Mouse (Mus musculus): ENCODE results near the gene Rgcc. TPM values are rescaled to one million over a fixed set of nuclear protein-coding genes. Genes with fewer than 3 reads are reported as not detected.

The Rgcc gene
- polyA plus RNA-seq, 1 experiment from 2014 or later, result 81.5 TPM

DNA sequence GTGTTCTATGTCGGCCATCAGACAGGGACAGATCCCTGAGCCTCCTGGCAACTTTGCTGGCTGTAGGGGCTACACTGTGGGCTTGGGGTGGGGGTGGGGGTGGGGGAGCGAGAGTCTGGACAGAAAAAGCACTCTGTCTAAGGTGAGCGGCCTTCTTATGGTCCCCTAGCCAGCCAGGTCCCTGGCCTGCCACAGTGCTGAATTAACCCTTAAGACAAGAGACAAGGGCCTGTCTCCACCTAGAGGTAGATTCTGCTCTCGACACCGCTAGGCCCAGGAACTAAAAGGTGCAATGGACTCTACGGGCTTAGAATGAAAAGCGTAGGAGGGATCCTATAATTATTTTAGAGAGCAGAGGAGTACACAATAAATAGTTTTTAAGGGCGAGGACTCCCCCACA, 19.7 kb upstream of the Rgcc start:
- peak; percentile 64 for DNase-seq (ENCODE audit: low spot score)
- no peak overlapping the region for H3K4me3 ChIP-seq (ENCODE audit: low read depth, low read length)
- no peaks in the 10 kb centered on the region for H3K27me3 ChIP-seq (replicated peaks; ENCODE audit: control insufficient read depth, insufficient read depth, low read length)
- H3K27ac ChIP-seq (ENCODE audit: low read depth, low read length), result no peak overlapping the region
- no peak overlapping the region for H3K4me2 ChIP-seq (ENCODE audit: low read length)
- H3K4me1 ChIP-seq (ENCODE audit: control insufficient read depth, insufficient read depth, low read length), result no peaks in the 10 kb centered on the region; the same call in 1 of the 2 replicates
- peak; percentile 59 for ATAC-seq
- no peaks in the 10 kb centered on the region for H3K9me3 ChIP-seq (replicated peaks; ENCODE audit: control insufficient read depth, low read length)
- H3K36me3 ChIP-seq (ENCODE audit: control insufficient read depth, insufficient read depth, low read length), result no peaks in the 10 kb centered on the region
- H3K9ac ChIP-seq (ENCODE audit: low read length), result no peak overlapping the region
- 19% methylated on average over 8 of the region's 8 CpGs for WGBS

GRCm38 (mm10) chr14:79317602-79318001, 16.2 kb upstream of the Rgcc start:
- Histone ChIP-seq H3K9ac (ENCODE audit: low read length) (no peak overlapping the region), H3K9me3 (replicated peaks; ENCODE audit: control insufficient read depth, low read length) (no peaks in the 10 kb centered on the region), H3K27me3 (replicated peaks; ENCODE audit: control insufficient read depth, insufficient read depth, low read length) (no peaks in the 10 kb centered on the region), H3K27ac (ENCODE audit: low read depth, low read length) (no peak overlapping the region; the same call in 1 of the 2 replicates), H3K36me3 (ENCODE audit: control insufficient read depth, insufficient read depth, low read length) (no peaks in the 10 kb centered on the region), H3K4me2 (ENCODE audit: low read length) (no peak overlapping the region), H3K4me3 (ENCODE audit: low read depth, low read length) (no peak overlapping the region), H3K4me1 (ENCODE audit: control insufficient read depth, insufficient read depth, low read length) (peaks cover 4% of the 10 kb centered on the region; the same call in 1 of the 2 replicates)
- ATAC-seq (no peak), DNase-seq (ENCODE audit: low spot score) (no peak)
- 52% methylated on average over 2 of the region's 2 CpGs for WGBS

DNA sequence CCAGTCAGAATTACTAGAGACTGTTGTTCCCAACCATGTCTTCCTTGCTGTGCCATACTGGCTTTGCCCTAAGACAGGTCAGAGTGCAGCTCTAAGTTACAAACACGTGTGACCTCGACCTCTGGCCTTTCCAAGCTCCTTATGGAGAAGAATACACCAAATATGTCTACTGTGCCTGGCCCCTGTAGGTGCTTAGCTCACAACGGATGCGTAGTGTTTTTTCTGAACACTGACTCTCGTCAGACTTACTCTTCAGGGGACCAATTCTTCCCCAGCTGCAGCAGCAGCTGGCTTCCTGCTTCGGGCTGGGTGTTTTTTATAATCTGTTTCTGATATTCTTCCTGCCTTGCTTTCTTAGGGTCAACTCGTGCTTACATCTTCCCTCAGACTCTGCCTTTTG, 14.4 kb upstream of the Rgcc start:
- no peak overlapping the region for H3K27ac ChIP-seq (ENCODE audit: low read depth, low read length)
- peaks cover 4% of the 10 kb centered on the region; the same call in 1 of the 2 replicates for H3K4me1 ChIP-seq (ENCODE audit: control insufficient read depth, insufficient read depth, low read length)
- no peak overlapping the region for H3K4me2 ChIP-seq (ENCODE audit: low read length)
- no peak overlapping the region for H3K4me3 ChIP-seq (ENCODE audit: low read depth, low read length)
- H3K36me3 ChIP-seq (ENCODE audit: control insufficient read depth, insufficient read depth, low read length), result no peaks in the 10 kb centered on the region
- ATAC-seq (no peak), DNase-seq (ENCODE audit: low spot score) (no peak)
- 76% methylated on average over 7 of the region's 7 CpGs for WGBS
- no peak overlapping the region for H3K9ac ChIP-seq (ENCODE audit: low read length)
- no peaks in the 10 kb centered on the region for H3K9me3 ChIP-seq (replicated peaks; ENCODE audit: control insufficient read depth, low read length)
- no peaks in the 10 kb centered on the region for H3K27me3 ChIP-seq (replicated peaks; ENCODE audit: control insufficient read depth, insufficient read depth, low read length)

DNA sequence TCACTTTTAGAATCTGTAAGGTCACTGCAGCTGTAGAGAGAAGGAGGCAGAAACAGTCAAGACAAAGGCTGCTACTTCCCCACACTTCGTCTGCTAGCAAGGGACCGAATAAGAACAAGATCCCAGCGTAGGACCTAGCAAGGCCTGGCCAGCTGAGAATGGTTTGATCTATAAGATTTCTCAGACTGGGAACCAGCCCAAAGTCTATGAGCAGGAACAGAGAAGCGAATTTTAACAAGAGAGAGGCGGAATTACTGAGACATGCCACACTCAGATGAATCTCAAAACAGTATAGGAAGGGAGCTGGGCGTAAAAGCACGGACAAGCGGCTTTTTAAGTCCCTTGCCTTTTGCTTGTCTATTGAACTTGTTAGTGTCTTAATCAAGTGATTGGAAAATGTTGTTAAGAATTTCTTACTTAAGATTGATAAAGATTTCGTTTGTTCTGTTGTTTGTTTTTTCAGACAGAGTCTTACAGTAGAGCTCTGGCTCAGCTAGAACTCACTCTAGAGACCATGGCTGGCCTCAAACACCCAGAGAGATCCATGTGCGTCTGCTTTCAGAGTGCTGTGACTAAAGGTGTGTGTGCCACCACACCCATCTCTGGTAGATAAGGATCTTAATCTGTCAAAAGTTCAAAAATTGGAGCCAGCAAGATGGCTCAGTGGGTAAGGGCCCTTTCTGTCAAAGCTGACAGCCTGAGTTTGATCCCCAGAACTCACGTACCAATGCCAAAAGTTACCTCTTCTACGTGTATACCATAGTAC, 13.0 kb upstream of the Rgcc start:
- WGBS, result 71% methylated on average over 12 of the region's 12 CpGs
- no peak overlapping the region for H3K4me3 ChIP-seq (ENCODE audit: low read depth, low read length)
- H3K36me3 ChIP-seq (ENCODE audit: control insufficient read depth, insufficient read depth, low read length), result no peaks in the 10 kb centered on the region
- H3K4me2 ChIP-seq (ENCODE audit: low read length), result no peak overlapping the region
- DNase-seq (ENCODE audit: low spot score) (peak; percentile 20), ATAC-seq (peak; percentile 35)
- no peaks in the 10 kb centered on the region for H3K9me3 ChIP-seq (replicated peaks; ENCODE audit: control insufficient read depth, low read length)
- H3K4me1 ChIP-seq (ENCODE audit: control insufficient read depth, insufficient read depth, low read length), result peaks cover 4% of the 10 kb centered on the region; the same call in 1 of the 2 replicates
- peak overlapping the region; percentile 52 for H3K27ac ChIP-seq (ENCODE audit: low read depth, low read length)
- H3K9ac ChIP-seq (ENCODE audit: low read length), result no peak overlapping the region
- no peaks in the 10 kb centered on the region for H3K27me3 ChIP-seq (replicated peaks; ENCODE audit: control insufficient read depth, insufficient read depth, low read length)

DNA sequence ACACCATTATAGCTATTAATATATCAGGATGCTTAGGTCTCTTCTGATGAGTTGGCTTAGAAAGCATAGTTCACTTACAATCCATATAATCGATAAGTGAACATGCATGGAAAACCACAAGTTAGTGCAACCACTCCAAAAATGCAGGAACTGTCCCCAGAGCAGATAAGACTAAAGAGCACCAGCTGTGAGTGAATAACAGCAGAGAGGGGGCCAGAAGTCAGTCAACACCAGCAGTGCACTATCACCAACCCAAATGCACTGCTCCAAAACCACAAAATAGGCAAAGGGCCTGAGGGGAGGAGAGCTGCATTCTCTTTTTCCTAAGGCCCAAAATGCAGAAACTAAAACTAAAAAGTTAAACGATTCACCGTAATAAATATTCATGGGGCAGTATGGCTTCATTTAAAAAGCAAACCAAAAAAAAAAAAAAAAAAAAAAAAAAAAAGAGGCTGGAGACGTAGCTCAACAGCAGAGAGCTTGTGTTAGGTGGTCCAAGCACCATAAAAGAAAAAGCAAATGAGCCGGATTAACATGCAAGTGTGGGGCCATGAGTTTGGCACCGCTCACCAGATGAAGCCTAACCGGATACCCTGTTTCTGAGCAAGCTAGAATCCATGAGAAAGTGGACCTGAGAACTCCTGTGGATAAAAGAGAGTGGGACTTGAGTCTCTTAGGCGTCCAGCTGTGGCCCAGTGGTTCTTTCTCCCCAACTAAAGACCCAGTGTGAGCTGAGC, 12.2 kb upstream of the Rgcc start:
- ATAC-seq, result peak; percentile 82
- no peaks in the 10 kb centered on the region for H3K27me3 ChIP-seq (replicated peaks; ENCODE audit: control insufficient read depth, insufficient read depth, low read length)
- peak; percentile 67 for DNase-seq (ENCODE audit: low spot score)
- peaks cover 4% of the 10 kb centered on the region; the same call in 1 of the 2 replicates for H3K4me1 ChIP-seq (ENCODE audit: control insufficient read depth, insufficient read depth, low read length)
- H3K4me2 ChIP-seq (ENCODE audit: low read length), result no peak overlapping the region
- no peak overlapping the region for H3K4me3 ChIP-seq (ENCODE audit: low read depth, low read length)
- H3K9me3 ChIP-seq (replicated peaks; ENCODE audit: control insufficient read depth, low read length), result no peaks in the 10 kb centered on the region
- no peak overlapping the region for H3K9ac ChIP-seq (ENCODE audit: low read length)
- WGBS, result 56% methylated on average over 8 of the region's 8 CpGs
- H3K36me3 ChIP-seq (ENCODE audit: control insufficient read depth, insufficient read depth, low read length), result no peaks in the 10 kb centered on the region
- H3K27ac ChIP-seq (ENCODE audit: low read depth, low read length), result peak overlapping the region; percentile 52

DNA sequence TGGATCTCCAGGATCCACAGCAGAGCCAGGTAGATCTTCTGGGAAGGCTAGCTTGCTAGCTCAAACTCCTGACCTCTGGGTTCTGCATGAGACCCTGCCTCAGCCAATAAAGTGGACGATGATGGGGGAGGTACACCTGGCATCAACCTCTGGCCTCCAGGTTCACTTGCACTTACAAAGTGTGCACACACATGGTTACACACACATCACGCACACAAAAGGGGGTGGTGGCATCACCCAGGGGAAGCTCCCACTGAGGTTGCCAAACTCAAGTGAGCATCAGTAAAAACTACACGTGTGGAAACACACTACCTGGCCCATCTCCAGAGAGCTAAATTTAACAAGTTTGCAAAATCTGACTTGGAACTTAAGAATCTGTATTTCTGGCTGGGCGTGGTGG, 11.3 kb upstream of the Rgcc start:
- Histone ChIP-seq H3K36me3 (ENCODE audit: control insufficient read depth, insufficient read depth, low read length) (no peaks in the 10 kb centered on the region), H3K27me3 (replicated peaks; ENCODE audit: control insufficient read depth, insufficient read depth, low read length) (no peaks in the 10 kb centered on the region), H3K4me3 (ENCODE audit: low read depth, low read length) (no peak overlapping the region), H3K9me3 (replicated peaks; ENCODE audit: control insufficient read depth, low read length) (no peaks in the 10 kb centered on the region), H3K4me1 (ENCODE audit: control insufficient read depth, insufficient read depth, low read length) (peaks cover 7% of the 10 kb centered on the region; the same call in 1 of the 2 replicates), H3K9ac (ENCODE audit: low read length) (no peak overlapping the region), H3K4me2 (ENCODE audit: low read length) (no peak overlapping the region), H3K27ac (ENCODE audit: low read depth, low read length) (no peak overlapping the region)
- ATAC-seq (no peak), DNase-seq (ENCODE audit: low spot score) (no peak)
- WGBS, result 74% methylated on average over 4 of the region's 4 CpGs

GRCm38 (mm10) chr14:79311918-79312454, 10.5 kb upstream of the Rgcc start:
- Histone ChIP-seq H3K27me3 (replicated peaks; ENCODE audit: control insufficient read depth, insufficient read depth, low read length) (no peaks in the 10 kb centered on the region), H3K4me1 (ENCODE audit: control insufficient read depth, insufficient read depth, low read length) (peaks cover 7% of the 10 kb centered on the region; the same call in 1 of the 2 replicates), H3K27ac (ENCODE audit: low read depth, low read length) (no peak overlapping the region), H3K4me2 (ENCODE audit: low read length) (no peak overlapping the region), H3K9ac (ENCODE audit: low read length) (no peak overlapping the region), H3K36me3 (ENCODE audit: control insufficient read depth, insufficient read depth, low read length) (no peaks in the 10 kb centered on the region), H3K4me3 (ENCODE audit: low read depth, low read length) (no peak overlapping the region), H3K9me3 (replicated peaks; ENCODE audit: control insufficient read depth, low read length) (no peaks in the 10 kb centered on the region)
- DNase-seq (ENCODE audit: low spot score) (no peak), ATAC-seq (no peak)
- WGBS, result 66% methylated on average over 4 of the region's 4 CpGs

DNA sequence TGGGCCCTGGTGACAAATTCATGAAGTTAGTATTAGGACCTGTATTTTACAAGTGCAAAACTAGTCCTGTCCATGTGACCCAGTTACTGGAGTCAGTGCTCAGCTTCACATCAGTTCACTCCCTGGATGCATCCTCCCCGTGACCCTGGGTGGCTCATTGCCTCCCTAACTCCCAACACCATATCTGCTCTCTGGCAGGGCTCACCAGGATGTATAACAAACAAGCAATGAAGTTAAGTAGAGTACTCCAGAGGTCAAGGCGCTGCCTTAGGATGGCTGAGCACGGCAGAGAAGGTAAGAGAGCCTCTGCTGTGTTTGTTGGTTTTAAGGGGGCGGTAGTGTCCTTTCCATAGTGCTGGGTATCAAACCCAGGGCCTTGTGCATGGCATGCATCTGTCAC, 7.7 kb upstream of the Rgcc start:
- Histone ChIP-seq H3K4me2 (ENCODE audit: low read length) (no peak overlapping the region), H3K36me3 (ENCODE audit: control insufficient read depth, insufficient read depth, low read length) (no peaks in the 10 kb centered on the region), H3K9ac (ENCODE audit: low read length) (no peak overlapping the region), H3K4me1 (ENCODE audit: control insufficient read depth, insufficient read depth, low read length) (peaks cover 7% of the 10 kb centered on the region; the same call in 1 of the 2 replicates), H3K4me3 (ENCODE audit: low read depth, low read length) (no peak overlapping the region), H3K27ac (ENCODE audit: low read depth, low read length) (no peak overlapping the region), H3K9me3 (replicated peaks; ENCODE audit: control insufficient read depth, low read length) (no peaks in the 10 kb centered on the region), H3K27me3 (replicated peaks; ENCODE audit: control insufficient read depth, insufficient read depth, low read length) (no peaks in the 10 kb centered on the region)
- DNase-seq (ENCODE audit: low spot score), result no peak
- WGBS, result 71% methylated on average over 4 of the region's 4 CpGs
- no peak for ATAC-seq
